Mouse (Mus musculus): ENCODE measurements around the gene Slc16a5.

The Slc16a5 gene

GRCm38 (mm10) chr11:115518693-115519092 is 56.4 kb downstream of the Slc16a5 start:
- DNase-seq, result no peak

- no peak for DNase-seq
Measured at GRCm38 (mm10) chr11:115519581-115519980, 57.3 kb downstream of the Slc16a5 start.

GRCm38 (mm10) chr11:115520218-115520617 is 57.9 kb downstream of the Slc16a5 start:
- DNase-seq, result no peak

- no peak for DNase-seq
Measured at GRCm38 (mm10) chr11:115521080-115521479, 58.8 kb downstream of the Slc16a5 start.

- no peak for DNase-seq
Measured at GRCm38 (mm10) chr11:115522238-115522637, 60.0 kb downstream of the Slc16a5 start.

- no peak for DNase-seq
Measured at GRCm38 (mm10) chr11:115522703-115523102, 60.4 kb downstream of the Slc16a5 start.
